Mouse (Mus musculus): ENCODE measurements around the gene Pds5b. TPM values are rescaled to one million over a fixed set of nuclear protein-coding genes. Genes with fewer than 3 reads are reported as not detected.
"Not testable (repeated sequence)": the region's sequence is repeated elsewhere in the genome, so short reads cannot be mapped to it uniquely, and the experiment has no call there.

Gene Pds5b
- 36.1 and 53.6 TPM in 2 replicates for polyA plus RNA-seq (2014; fragmentation: Nextera tagmentation; extraction: Ambion mirVana)

DNA sequence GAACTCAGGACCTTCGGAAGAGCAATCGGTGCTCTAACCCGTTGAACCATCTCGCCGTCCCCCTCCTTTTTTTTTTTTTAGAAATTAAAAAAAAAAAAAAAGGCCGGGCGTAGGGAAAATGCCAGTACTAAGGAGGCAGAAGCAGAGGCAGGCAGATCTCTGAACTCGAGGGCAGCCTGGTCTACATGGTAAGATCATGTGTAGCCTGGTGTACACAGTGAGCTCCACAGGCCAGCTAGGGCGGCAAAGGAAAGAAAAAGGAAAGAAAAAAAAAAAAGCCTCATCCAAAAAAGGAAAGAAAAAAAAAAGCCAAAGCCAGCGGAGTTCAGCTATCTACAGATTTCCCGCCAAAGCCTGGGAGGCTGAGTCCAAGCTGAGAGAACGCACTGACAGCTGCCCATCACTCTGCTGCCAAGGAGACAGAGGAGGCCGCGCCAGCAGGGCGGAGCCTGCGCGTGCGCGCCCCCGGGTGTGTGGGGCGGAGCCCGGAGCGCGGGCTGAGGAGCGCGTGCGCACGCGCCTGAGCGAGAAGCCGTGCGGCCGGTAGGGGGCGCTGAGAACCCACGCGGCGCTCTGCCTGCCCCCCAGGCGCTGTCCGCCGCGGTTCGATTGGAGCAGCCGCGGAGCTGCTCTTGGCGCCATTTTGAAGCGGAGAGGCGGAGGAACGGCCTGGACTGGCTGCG, at the start of gene Pds5b:
TSS of gene Pds5b (plus strand) at position 587 of the 683 bp plus-strand sequence.
- ATAC-seq (ENCODE audit: low FRiP score, low TSS enrichment) = peak; percentile 98
- H3K27me3 ChIP-seq (ENCODE audit: control insufficient read depth, insufficient read depth, low read length) = no peaks in the 10 kb centered on the region
- WGBS = 23% methylated on average over 29 of the region's 49 CpGs

DNA sequence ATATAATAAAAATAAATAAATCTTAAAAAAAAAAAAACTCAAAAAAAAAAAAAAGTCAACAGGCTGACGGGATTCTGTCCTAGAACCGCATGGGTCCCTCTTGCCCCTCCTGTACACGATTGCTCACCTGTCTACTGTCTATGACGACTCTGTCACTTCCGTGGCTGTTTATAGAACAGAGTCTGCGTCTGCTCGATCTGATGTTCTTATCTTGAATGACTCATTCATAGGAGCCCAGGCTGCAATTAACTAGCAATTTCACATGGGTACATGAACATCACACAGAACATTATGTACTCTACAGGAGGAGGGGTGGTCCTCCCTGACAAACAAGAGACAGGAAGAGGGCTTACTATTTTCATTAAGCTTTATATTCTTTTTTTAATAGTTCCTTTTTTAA, 48.0 kb upstream of the Pds5b start:
- no peak overlapping the region for H3K9ac ChIP-seq (ENCODE audit: low read depth, low read length)
- H3K4me3 ChIP-seq (ENCODE audit: low read length) = no peak overlapping the region
- ATAC-seq (ENCODE audit: low FRiP score, low TSS enrichment) = no peak
- 89% methylated on average over 7 of the region's 7 CpGs for WGBS
- H3K4me1 ChIP-seq (ENCODE audit: control insufficient read depth, insufficient read depth, low read length) = no peaks in the 10 kb centered on the region
- no peaks in the 10 kb centered on the region for H3K9me3 ChIP-seq (ENCODE audit: control insufficient read depth, low read length)
- no peaks in the 10 kb centered on the region for H3K36me3 ChIP-seq (ENCODE audit: control insufficient read depth, insufficient read depth, low read length)
- no peaks in the 10 kb centered on the region for H3K27me3 ChIP-seq (ENCODE audit: control insufficient read depth, insufficient read depth, low read length)
- no peak overlapping the region for H3K4me2 ChIP-seq (replicated peaks; ENCODE audit: low read depth, low read length)
- H3K27ac ChIP-seq (ENCODE audit: low read depth, low read length) = no peak overlapping the region

More for the DNA sequence above, at the start of gene Pds5b:
- Histone ChIP-seq H3K4me1 (ENCODE audit: control insufficient read depth, insufficient read depth, low read length) (peaks cover 12% of the 10 kb centered on the region; the same call in 1 of the 2 replicates), H3K4me2 (replicated peaks; ENCODE audit: low read depth, low read length) (peak within 1 kb of the TSS; percentile 55), H3K9me3 (ENCODE audit: control insufficient read depth, low read length) (no peaks in the 10 kb centered on the region), H3K27ac (ENCODE audit: low read depth, low read length) (peak within 1 kb of the TSS; percentile 90), H3K36me3 (ENCODE audit: control insufficient read depth, insufficient read depth, low read length) (no peaks in the 10 kb centered on the region), H3K9ac (ENCODE audit: low read depth, low read length) (peak within 1 kb of the TSS; percentile 96), H3K4me3 (ENCODE audit: low read length) (peak within 1 kb of the TSS; percentile 87)

DNA sequence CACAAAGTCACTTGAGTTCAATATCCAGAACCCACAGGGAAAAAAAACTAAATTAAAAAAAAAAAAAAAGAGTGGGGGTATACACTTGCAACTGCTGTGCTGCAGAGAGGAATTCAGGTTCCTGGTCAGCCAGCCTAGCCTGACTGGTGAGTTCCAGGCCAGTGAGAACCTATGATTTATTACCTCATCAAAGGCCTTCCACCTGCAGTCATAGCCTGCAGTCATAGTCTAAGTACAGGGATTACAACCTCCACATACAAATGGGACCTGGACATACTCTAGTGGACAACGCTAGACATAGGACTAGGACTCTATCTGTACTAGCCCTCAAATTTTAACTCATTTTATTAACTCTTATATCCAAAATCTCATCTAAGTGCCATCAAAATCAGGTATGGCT, 44.3 kb upstream of the Pds5b start:
- no peaks in the 10 kb centered on the region for H3K9me3 ChIP-seq (ENCODE audit: control insufficient read depth, low read length)
- WGBS = 85% methylated on average over 1 of the region's 1 CpGs
- 0 out of 2 replicates have a peak, but pooled peaks cover 2% of the 10 kb centered on the region for H3K36me3 ChIP-seq (ENCODE audit: control insufficient read depth, insufficient read depth, low read length)
- peak; percentile 86 for ATAC-seq (ENCODE audit: low FRiP score, low TSS enrichment)
- H3K27ac ChIP-seq (ENCODE audit: low read depth, low read length) = no peak overlapping the region
- no peaks in the 10 kb centered on the region for H3K4me1 ChIP-seq (ENCODE audit: control insufficient read depth, insufficient read depth, low read length)
- H3K4me2 ChIP-seq (replicated peaks; ENCODE audit: low read depth, low read length) = no peak overlapping the region
- no peak overlapping the region for H3K4me3 ChIP-seq (ENCODE audit: low read length)
- H3K9ac ChIP-seq (ENCODE audit: low read depth, low read length) = no peak overlapping the region
- H3K27me3 ChIP-seq (ENCODE audit: control insufficient read depth, insufficient read depth, low read length) = no peaks in the 10 kb centered on the region

DNA sequence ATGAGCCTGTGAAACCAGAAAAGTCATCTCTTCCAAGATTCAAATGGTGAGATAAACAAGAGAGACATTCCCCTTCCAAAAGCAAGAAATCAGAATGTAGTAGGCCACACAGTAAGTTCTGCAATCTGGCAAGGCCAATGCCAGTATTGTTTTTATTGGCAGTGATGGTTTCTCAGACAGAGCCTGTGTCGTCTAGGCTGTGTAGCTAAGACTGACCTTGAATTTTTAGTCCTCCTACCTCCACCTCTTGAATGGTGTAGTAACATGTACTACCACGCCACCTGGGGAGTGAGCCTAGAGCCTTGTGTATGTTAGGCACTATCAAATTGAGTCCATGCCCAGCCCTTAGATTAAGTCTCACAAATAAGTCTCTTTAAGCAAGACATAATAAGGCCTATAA, 43.8 kb upstream of the Pds5b start:
- ATAC-seq (ENCODE audit: low FRiP score, low TSS enrichment) = no peak
- Histone ChIP-seq H3K4me1 (ENCODE audit: control insufficient read depth, insufficient read depth, low read length) (no peaks in the 10 kb centered on the region), H3K4me2 (replicated peaks; ENCODE audit: low read depth, low read length) (no peak overlapping the region), H3K27ac (ENCODE audit: low read depth, low read length) (no peak overlapping the region), H3K27me3 (ENCODE audit: control insufficient read depth, insufficient read depth, low read length) (no peaks in the 10 kb centered on the region), H3K9ac (ENCODE audit: low read depth, low read length) (no peak overlapping the region), H3K4me3 (ENCODE audit: low read length) (no peak overlapping the region), H3K36me3 (ENCODE audit: control insufficient read depth, insufficient read depth, low read length) (0 out of 2 replicates have a peak, but pooled peaks cover 2% of the 10 kb centered on the region), H3K9me3 (ENCODE audit: control insufficient read depth, low read length) (no peaks in the 10 kb centered on the region)
- 60% methylated on average over 2 of the region's 2 CpGs for WGBS

DNA sequence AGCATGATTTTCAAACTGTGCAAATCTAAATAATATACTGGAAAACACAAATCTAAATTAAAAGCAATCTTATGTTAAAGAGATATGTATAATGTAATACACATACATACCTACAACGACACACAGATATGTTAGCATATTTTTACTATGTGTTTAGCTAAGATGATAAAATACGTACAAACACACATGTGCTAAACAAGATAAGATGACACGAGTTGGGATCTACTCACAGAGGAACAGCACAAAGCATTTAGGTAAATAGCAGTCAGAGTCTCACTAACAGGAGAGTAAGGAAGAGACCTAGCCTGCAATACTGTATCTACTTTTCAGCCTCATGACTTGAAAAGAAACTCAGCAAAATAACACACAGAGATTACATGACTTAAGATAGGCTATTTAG, 32.1 kb upstream of the Pds5b start:
- H3K4me3 ChIP-seq (ENCODE audit: low read length) = no peak overlapping the region
- no peaks in the 10 kb centered on the region for H3K4me1 ChIP-seq (ENCODE audit: control insufficient read depth, insufficient read depth, low read length)
- no peaks in the 10 kb centered on the region for H3K9me3 ChIP-seq (ENCODE audit: control insufficient read depth, low read length)
- ATAC-seq (ENCODE audit: low FRiP score, low TSS enrichment) = no peak
- H3K27me3 ChIP-seq (ENCODE audit: control insufficient read depth, insufficient read depth, low read length) = no peaks in the 10 kb centered on the region
- H3K4me2 ChIP-seq (replicated peaks; ENCODE audit: low read depth, low read length) = no peak overlapping the region
- 95% methylated on average over 3 of the region's 3 CpGs for WGBS
- H3K36me3 ChIP-seq (ENCODE audit: control insufficient read depth, insufficient read depth, low read length) = peaks cover 50% of the 10 kb centered on the region
- no peak overlapping the region for H3K27ac ChIP-seq (ENCODE audit: low read depth, low read length)
- no peak overlapping the region for H3K9ac ChIP-seq (ENCODE audit: low read depth, low read length)

DNA sequence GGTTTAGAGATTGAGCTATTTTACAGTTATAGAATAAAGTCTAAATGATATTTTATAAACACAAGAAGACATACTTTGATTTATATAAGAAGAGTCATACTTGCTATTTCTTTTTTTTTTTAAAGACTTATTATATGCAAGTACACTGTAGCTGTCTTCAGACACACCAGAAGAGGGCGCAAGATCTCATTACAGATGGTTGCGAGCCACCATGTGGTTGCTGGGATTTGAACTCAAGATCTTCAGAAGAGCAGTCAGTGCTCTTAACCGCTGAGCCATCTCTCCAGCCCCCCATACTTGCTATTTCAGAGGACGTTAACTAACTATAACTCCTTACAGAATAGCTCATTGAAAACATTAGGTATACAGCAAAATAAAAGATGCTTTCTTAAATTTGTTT, 30.1 kb upstream of the Pds5b start:
- not testable (repeated sequence) for ATAC-seq (ENCODE audit: low FRiP score, low TSS enrichment); H3K27me3 ChIP-seq (ENCODE audit: control insufficient read depth, insufficient read depth, low read length); H3K9me3 ChIP-seq (ENCODE audit: control insufficient read depth, low read length); H3K4me3 ChIP-seq (ENCODE audit: low read length); H3K9ac ChIP-seq (ENCODE audit: low read depth, low read length); H3K4me1 ChIP-seq (ENCODE audit: control insufficient read depth, insufficient read depth, low read length); H3K27ac ChIP-seq (ENCODE audit: low read depth, low read length); H3K4me2 ChIP-seq (replicated peaks; ENCODE audit: low read depth, low read length)
- WGBS = 98% methylated on average over 4 of the region's 4 CpGs
- peaks cover 49% of the 10 kb centered on the region for H3K36me3 ChIP-seq (ENCODE audit: control insufficient read depth, insufficient read depth, low read length)

DNA sequence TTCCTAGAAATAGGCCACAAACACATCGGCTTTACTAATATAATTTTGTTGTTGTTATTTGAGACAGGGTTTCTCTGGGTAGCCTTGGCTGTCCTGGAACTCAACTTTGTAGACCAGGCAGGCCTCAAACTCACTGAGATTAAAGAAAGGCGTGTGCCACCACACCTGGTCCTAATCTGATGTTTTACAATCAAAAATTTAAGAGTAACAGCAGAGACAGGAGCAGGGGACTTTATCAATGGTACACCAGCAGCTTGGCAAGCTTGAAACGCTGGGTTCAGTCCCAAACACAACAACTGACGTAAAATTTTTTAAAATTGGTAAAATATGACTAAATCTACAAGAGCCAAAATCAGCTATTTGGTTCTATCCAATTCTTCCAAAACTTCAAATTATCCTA, 28.6 kb upstream of the Pds5b start:
- ATAC-seq (ENCODE audit: low FRiP score, low TSS enrichment) = no peak
- H3K27me3 ChIP-seq (ENCODE audit: control insufficient read depth, insufficient read depth, low read length) = no peaks in the 10 kb centered on the region
- H3K9me3 ChIP-seq (ENCODE audit: control insufficient read depth, low read length) = no peaks in the 10 kb centered on the region
- no peak overlapping the region for H3K27ac ChIP-seq (ENCODE audit: low read depth, low read length)
- 92% methylated on average over 4 of the region's 4 CpGs for WGBS
- H3K4me3 ChIP-seq (ENCODE audit: low read length) = no peak overlapping the region
- H3K9ac ChIP-seq (ENCODE audit: low read depth, low read length) = no peak overlapping the region
- H3K4me1 ChIP-seq (ENCODE audit: control insufficient read depth, insufficient read depth, low read length) = no peaks in the 10 kb centered on the region
- H3K4me2 ChIP-seq (replicated peaks; ENCODE audit: low read depth, low read length) = no peak overlapping the region
- peaks cover 60% of the 10 kb centered on the region for H3K36me3 ChIP-seq (ENCODE audit: control insufficient read depth, insufficient read depth, low read length)

DNA sequence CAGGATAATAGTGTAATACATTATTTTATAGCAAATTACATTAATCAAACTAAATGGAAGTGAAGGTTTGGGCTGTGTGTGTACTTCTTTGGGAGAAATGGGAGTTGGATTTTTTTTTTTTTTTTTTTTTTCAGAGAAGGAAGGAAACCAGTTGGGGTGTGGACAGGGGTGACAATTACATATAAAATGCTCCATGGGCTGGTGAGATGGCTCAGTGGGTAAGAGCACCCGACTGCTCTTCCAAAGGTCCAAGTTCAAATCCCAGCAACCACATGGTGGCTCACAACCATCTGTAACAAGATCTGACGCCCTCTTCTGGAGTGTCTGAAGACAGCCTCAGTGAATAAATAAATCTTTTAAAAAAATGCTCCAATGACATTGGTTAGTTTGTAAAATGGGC, 21.0 kb upstream of the Pds5b start:
- Histone ChIP-seq H3K4me2 (replicated peaks; ENCODE audit: low read depth, low read length) (no peak overlapping the region), H3K27me3 (ENCODE audit: control insufficient read depth, insufficient read depth, low read length) (no peaks in the 10 kb centered on the region), H3K4me3 (ENCODE audit: low read length) (no peak overlapping the region), H3K4me1 (ENCODE audit: control insufficient read depth, insufficient read depth, low read length) (0 out of 2 replicates have a peak, but pooled peaks cover under 1% of the 10 kb centered on the region), H3K36me3 (ENCODE audit: control insufficient read depth, insufficient read depth, low read length) (peaks cover 22% of the 10 kb centered on the region), H3K9ac (ENCODE audit: low read depth, low read length) (no peak overlapping the region), H3K9me3 (ENCODE audit: control insufficient read depth, low read length) (no peaks in the 10 kb centered on the region), H3K27ac (ENCODE audit: low read depth, low read length) (no peak overlapping the region)
- WGBS = 92% methylated on average over 2 of the region's 2 CpGs
- ATAC-seq (ENCODE audit: low FRiP score, low TSS enrichment) = no peak

DNA sequence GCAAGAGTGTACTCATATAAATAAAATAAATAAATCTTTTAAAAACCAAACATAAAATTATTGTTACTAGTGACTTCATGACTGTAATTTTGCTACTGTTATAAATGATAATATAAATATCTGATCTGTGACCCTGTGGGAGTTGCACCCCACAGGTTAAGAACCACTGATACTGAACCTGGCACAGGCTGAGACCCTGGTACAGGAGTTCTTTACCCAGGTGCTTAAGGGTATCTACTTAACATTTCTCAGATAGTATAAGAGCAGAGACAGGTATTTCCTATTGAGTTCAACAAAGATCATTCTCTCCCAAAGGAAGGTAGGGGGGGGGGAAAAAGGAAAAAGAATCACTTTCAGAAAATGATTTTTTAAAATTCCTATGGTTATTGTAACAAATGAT, 19.0 kb upstream of the Pds5b start:
- Histone ChIP-seq H3K9ac (ENCODE audit: low read depth, low read length) (no peak overlapping the region), H3K9me3 (ENCODE audit: control insufficient read depth, low read length) (no peaks in the 10 kb centered on the region), H3K4me1 (ENCODE audit: control insufficient read depth, insufficient read depth, low read length) (peaks cover 5% of the 10 kb centered on the region; the same call in 1 of the 2 replicates), H3K27me3 (ENCODE audit: control insufficient read depth, insufficient read depth, low read length) (no peaks in the 10 kb centered on the region), H3K27ac (ENCODE audit: low read depth, low read length) (no peak overlapping the region), H3K4me2 (replicated peaks; ENCODE audit: low read depth, low read length) (no peak overlapping the region), H3K36me3 (ENCODE audit: control insufficient read depth, insufficient read depth, low read length) (peaks cover 9% of the 10 kb centered on the region), H3K4me3 (ENCODE audit: low read length) (no peak overlapping the region)
- ATAC-seq (ENCODE audit: low FRiP score, low TSS enrichment) = no peak

All from kidney, embryonic 14.5 days (tissue).